Mouse (Mus musculus): ENCODE measurements at regions not wholly inside any gene's neighbourhood (a gene's known extent, or its start where the extent isn't known, plus 50 kb on each side); places are given as distances from the start of the nearest gene placed in this dataset.

DNA sequence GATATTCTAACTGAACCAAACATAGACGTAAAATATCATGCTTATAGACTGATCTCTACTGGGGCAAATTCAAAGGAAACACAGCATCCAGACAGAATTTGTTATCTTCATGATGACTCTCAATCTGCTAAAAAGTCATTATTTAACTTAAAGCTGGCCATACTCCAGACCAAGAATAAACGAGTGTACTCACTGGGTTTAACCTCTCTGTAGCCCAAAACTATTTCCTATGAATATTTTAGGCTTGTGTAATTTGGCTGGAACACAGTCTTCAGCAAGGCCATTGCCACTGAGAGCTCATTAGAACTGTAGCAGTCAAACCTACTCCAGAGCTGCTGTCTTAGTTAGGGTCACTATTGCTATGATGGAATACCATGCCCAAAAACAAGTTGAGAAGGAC lies 238.8 kb downstream of the Gm19410 start:
- TF ChIP-seq GATA1 (IDR thresholded peaks at IDR 0.05; ENCODE audit: low read length): no peak

- no peak for TF ChIP-seq GATA1 (IDR thresholded peaks at IDR 0.05; ENCODE audit: low read length)
These were observed 239.9 kb downstream of the Gm19410 start for GRCm38 (mm10) chr8:36005536-36005935.

GRCm38 (mm10) chr8:36007724-36008123 lies 242.1 kb downstream of the Gm19410 start:
- TF ChIP-seq GATA1 (IDR thresholded peaks at IDR 0.05; ENCODE audit: low read length): no peak

- no peak for TF ChIP-seq GATA1 (IDR thresholded peaks at IDR 0.05; ENCODE audit: low read length)
These were observed 244.0 kb downstream of the Gm19410 start for GRCm38 (mm10) chr8:36009565-36009964.

- no peak for TF ChIP-seq GATA1 (IDR thresholded peaks at IDR 0.05; ENCODE audit: low read length)
These were observed 245.0 kb downstream of the Gm19410 start for GRCm38 (mm10) chr8:36010446-36011217.

GRCm38 (mm10) chr8:36014862-36015261 lies 249.3 kb downstream of the Gm19410 start:
- no peak for TF ChIP-seq GATA1 (IDR thresholded peaks at IDR 0.05; ENCODE audit: low read length)

- TF ChIP-seq GATA1 (IDR thresholded peaks at IDR 0.05; ENCODE audit: low read length): no peak
These were observed 250.9 kb downstream of the Gm19410 start for GRCm38 (mm10) chr8:36016321-36017114.

GRCm38 (mm10) chr8:36018993-36019753 lies 253.6 kb downstream of the Gm19410 start:
- TF ChIP-seq GATA1 (IDR thresholded peaks at IDR 0.05; ENCODE audit: low read length): no peak

DNA sequence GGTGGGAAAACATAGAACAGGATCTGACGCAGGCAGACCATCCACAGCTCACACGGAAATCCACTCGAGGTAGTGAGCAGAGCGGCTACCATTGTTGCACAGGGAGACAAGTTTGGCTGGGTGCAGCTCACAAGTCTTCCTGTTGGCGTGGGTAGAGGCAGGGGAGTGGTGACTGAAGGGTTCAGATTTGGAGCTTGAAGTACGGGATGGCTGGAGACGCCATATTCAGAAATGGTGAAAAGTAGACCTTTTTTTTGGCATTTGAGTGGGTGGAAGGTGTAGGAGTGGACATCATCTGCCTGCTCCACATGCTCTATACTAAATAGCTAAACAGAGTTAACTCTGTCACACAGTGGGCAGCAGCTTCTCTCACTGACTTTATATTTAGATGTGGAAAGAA lies 254.3 kb downstream of the Gm19410 start:
- TF ChIP-seq GATA1 (IDR thresholded peaks at IDR 0.05; ENCODE audit: low read length): no peak

DNA sequence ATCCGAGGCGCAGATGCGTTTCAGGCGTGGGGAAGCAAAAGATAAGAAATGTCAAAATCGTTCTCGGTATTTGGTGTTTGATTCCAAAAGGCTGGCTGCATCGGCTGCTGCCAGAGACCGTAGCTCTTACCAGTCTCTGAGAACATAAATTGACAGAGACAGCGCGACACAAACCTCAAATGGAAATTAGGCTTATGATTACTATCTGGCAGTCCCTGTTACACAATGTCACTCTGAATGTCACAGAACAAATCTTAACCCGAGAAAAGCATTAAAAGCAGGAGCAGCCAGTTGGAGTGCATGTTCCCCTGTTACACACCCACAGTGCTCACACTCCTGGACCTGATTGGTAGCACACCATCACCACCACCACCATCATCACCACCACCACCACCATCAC lies 262.0 kb downstream of the Gm19410 start:
- TF ChIP-seq GATA1 (IDR thresholded peaks at IDR 0.05; ENCODE audit: low read length): no peak

DNA sequence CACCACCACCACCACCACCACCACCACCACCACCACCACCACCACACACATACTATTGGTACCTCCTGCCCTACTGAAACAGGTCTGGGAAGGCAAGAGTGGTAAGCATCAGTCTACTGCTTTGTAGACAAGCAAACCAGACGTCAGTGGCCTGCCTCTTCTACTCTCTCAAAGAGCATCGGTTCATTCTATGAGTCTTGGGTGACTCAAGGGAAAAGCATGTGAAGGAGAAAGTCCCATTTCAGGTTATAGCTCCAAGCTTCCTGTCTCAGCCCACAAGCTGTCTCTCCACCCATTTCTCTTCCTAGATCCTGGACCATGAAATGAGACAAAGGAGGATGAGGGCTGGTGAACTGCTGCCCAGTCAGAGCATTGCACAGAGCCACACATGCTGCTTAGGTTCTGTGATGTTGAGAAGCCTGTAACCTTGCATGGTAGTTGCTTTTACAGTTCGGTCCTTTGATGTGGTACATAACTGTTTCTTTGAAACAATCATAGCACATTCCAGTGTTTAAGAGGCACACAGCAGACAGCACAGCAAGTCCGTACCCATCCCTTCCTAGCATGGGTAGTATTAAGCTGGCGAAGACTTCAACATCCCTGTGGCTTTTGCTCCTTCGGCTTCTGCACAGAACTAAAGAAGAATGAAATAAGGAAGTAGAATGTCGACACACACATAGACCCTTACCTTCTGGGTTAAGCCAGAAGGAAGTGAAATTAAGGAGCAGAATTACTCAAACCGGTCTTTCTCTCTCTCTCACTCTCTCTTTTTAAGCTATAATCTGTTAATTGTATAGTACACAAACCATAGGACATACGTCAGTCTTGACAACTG lies 262.7 kb downstream of the Gm19410 start:
- TF ChIP-seq GATA1 (IDR thresholded peaks at IDR 0.05; ENCODE audit: low read length): no peak

DNA sequence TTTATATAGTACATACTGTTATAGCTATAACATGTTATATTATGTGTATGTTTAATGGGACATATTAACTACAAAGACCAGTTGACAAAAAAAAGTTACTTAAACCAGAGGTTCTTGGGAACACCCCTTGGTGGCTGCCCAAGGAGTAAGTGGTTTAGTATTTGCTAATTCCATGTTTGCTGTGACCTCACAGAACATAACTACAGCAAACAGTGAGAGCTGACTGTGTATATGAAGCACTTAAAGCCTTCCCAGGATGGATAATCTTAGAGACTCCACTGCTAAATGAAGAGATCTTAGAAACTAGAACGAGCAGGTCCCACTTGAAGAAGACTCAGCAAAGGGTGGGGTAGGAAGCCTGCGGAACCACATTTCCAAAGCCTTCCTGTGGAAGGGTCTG lies 263.9 kb downstream of the Gm19410 start:
- no peak for TF ChIP-seq GATA1 (IDR thresholded peaks at IDR 0.05; ENCODE audit: low read length)

DNA sequence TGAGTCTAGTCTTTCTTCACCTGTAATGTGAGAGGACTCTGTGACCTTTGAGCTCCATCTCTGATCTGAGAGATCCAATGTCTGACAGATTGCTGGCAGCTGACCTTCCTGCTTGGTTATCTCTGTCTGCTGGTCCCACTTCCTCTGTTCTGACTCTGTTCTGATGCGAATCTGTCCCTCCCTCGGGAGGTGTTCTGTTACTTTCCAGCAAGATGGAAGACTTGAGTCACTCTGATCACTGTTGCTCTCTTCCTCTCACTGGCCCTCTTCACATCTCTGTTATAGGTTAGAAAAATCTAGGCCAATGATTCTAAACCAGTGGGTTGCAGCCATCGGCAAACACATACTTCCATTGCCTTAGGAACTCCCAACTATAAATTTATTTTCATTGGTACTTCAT lies 264.6 kb downstream of the Gm19410 start:
- TF ChIP-seq GATA1 (IDR thresholded peaks at IDR 0.05; ENCODE audit: low read length): no peak

- no peak for TF ChIP-seq GATA1 (IDR thresholded peaks at IDR 0.05; ENCODE audit: low read length)
These were observed 266.6 kb downstream of the Gm19410 start for GRCm38 (mm10) chr8:36031966-36032719.
